Mouse (Mus musculus) Patski (cell line): ENCODE results near the gene Olfr994. TPM values are rescaled to one million over a fixed set of nuclear protein-coding genes. Genes with fewer than 3 reads are reported as not detected.

Experiments used
- ATAC-seq: fragments of 100-300 bp; one replicate; pipeline ENCODE4 v1.8.0; 2021
- CTCF ChIA-PET: fragments of 350-600 bp; sonication (Branson Sonifier 250); formaldehyde crosslinking; loops from one replicate; lab custom pipeline; 2022; ENCODE audit warnings: inconsistent platforms; lab: Charles Lee
- POLR2A ChIA-PET: fragments of 350-600 bp; sonication (Branson Sonifier 250); formaldehyde crosslinking; loops from one replicate; lab custom pipeline; 2022; ENCODE audit warnings: antibody characterized with exemption, inconsistent platforms; lab: Charles Lee
- DNase-seq: peaks from one replicate; pipeline ENCODE4 v3.0.0-alpha.2; 2011; ENCODE audit warnings: low read depth, low spot score
- H3K27me3 ChIP-seq: fragments of 371-371 bp; one replicate; pipeline ENCODE4 v1.5.1; 2021
- CTCF ChIP-seq: fragments of 100-300 bp; IDR thresholded peaks from one replicate; pipeline ENCODE4 v1.5.1; 2021
- in situ Hi-C: fragments of 300-500 bp; cut with MboI; formaldehyde crosslinking; loops from 3 replicates; pipeline ENCODE4 v1.11.1; 2018; ENCODE audit warnings: low pct_unique_long_range_greater_than_20kb, mixed read lengths
- polyA plus RNA-seq: library from polyadenylated mRNA; unstranded; gene quantifications from one replicate; pipeline ENCODE4 v1.2.3, GENCODE M21; 2021

Gene Olfr994
- polyA plus RNA-seq = not detected

- ChIA-PET CTCF (no interaction called here), POLR2A (interaction anchor here (0.8 kb wide), 1 partner anchor 27 kb away, joined by 3 read pairs; the partner anchor contains the start of gene Olfr992)
- DNase-seq (no peak), ATAC-seq (no peak)
- no peaks in the 10 kb centered on the region for H3K27me3 ChIP-seq
- no peak for TF ChIP-seq CTCF
- in situ Hi-C loops = no loop called here
These were observed at the start of gene Olfr994 for GRCm38 (mm10) chr2:85436351-85436750. Gene Olfr994, minus strand, starts transcription at chr2:85436451.

- ChIA-PET POLR2A (no interaction called here), CTCF (no interaction called here)
- ATAC-seq (no peak), DNase-seq (no peak)
- in situ Hi-C loops = no loop called here
- no peak for TF ChIP-seq CTCF
- no peaks in the 10 kb centered on the region for H3K27me3 ChIP-seq
These were observed 30.6 kb upstream of the Olfr994 start for GRCm38 (mm10) chr2:85466801-85467325.

GRCm38 (mm10) chr2:85443539-85443938 lies 7.3 kb upstream of the Olfr994 start, which contains the start of gene Olfr995:
Gene Olfr995, minus strand, starts transcription at chr2:85443639.
- no peak for DNase-seq
- no peak for ATAC-seq
- POLR2A ChIA-PET = no interaction called here
- no peak for TF ChIP-seq CTCF
- CTCF ChIA-PET = no interaction called here
- in situ Hi-C loops = no loop called here
- no peaks in the 10 kb centered on the region for H3K27me3 ChIP-seq

GRCm38 (mm10) chr2:85442546-85442945 lies 6.3 kb upstream of the Olfr994 start:
- ATAC-seq (no peak), DNase-seq (no peak)
- ChIA-PET CTCF (no interaction called here), POLR2A (no interaction called here)
- no peaks in the 10 kb centered on the region for H3K27me3 ChIP-seq
- TF ChIP-seq CTCF = no peak
- in situ Hi-C loops = no loop called here

- ChIA-PET POLR2A (no interaction called here), CTCF (no interaction called here)
- no peak for TF ChIP-seq CTCF
- DNase-seq (no peak), ATAC-seq (no peak)
- H3K27me3 ChIP-seq = no peaks in the 10 kb centered on the region
- in situ Hi-C loops = no loop called here
These were observed 10.4 kb downstream of the Olfr994 start for GRCm38 (mm10) chr2:85425893-85426292.

DNA sequence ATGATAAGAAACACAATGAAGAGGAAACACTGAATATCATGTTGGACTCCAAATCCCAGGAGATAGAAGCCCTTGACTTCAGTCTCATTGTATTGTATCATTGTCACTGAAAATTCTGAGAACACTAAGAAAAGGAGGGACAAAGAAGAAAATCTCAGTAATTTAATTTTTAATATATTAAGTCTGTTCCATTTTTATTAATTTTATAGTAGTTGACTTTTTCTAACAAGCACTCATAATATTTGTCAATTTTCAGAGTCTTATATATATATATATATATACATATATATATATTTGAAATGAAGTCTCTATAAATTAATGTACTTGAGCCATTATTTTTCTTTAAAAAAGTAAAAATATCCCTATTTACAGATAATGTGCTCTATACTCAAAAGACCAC lies 21.5 kb downstream of the Olfr994 start, which contains the start of gene Olfr993:
Gene Olfr993 (minus strand): TSS at position 101 of the 400 bp plus-strand sequence.
- in situ Hi-C loops = no loop called here
- DNase-seq (no peak), ATAC-seq (no peak)
- H3K27me3 ChIP-seq = peaks cover 4% of the 10 kb centered on the region
- POLR2A ChIA-PET = no interaction called here
- CTCF ChIA-PET = no interaction called here
- no peak for TF ChIP-seq CTCF

DNA sequence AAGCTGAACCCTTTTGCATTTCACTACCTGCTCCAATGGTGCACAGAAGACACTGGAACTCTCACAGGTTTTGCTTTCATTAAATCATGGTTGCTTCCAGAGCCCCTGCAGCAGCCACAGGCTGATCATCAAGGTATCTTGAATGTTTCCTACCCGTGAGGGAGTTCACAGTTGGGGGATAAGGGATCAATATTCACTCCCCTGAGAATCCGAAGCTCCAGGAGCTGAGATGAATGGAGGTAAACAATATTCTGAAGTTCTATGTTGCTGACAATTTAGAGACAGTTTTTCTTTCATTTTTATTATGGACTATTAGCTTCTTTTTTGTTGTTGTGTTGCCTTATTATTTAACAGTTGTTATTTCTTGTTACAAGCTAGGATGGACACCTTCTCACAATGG lies 26.9 kb downstream of the Olfr994 start, which contains the start of gene Olfr992:
Gene Olfr992 (minus strand): TSS at position 101 of the 400 bp plus-strand sequence.
- in situ Hi-C loops = no loop called here
- CTCF ChIA-PET = no interaction called here
- TF ChIP-seq CTCF = no peak
- DNase-seq (no peak), ATAC-seq (no peak)
- POLR2A ChIA-PET = interaction anchor here (0.5 kb wide), 1 partner anchor 27 kb away, joined by 3 read pairs; no protein-coding TSS in a partner anchor
- peaks cover 9% of the 10 kb centered on the region for H3K27me3 ChIP-seq

Other genes starting within 250 kb of the Olfr994 start
- gene Lrrc55, start 239.3 kb downstream of the Olfr994 start, polyA plus RNA-seq = 0.03 TPM
- not detected for gene Olfr987, start 97.1 kb downstream of the Olfr994 start, polyA plus RNA-seq
- gene Olfr988, start 73.2 kb downstream of the Olfr994 start, polyA plus RNA-seq = not detected
- not detected for gene Olfr992, start 27.0 kb downstream of the Olfr994 start, polyA plus RNA-seq
- gene Olfr993, start 21.6 kb downstream of the Olfr994 start, polyA plus RNA-seq = not detected
- gene Olfr995, start 7.2 kb upstream of the Olfr994 start, polyA plus RNA-seq = not detected
- not detected for gene 4833423E24Rik, start 82.6 kb upstream of the Olfr994 start, polyA plus RNA-seq
- gene Olfr996, start 142.8 kb upstream of the Olfr994 start, polyA plus RNA-seq = not detected
- not detected for gene Olfr998, start 152.5 kb upstream of the Olfr994 start, polyA plus RNA-seq
- not detected for gene Olfr1000, start 175.5 kb upstream of the Olfr994 start, polyA plus RNA-seq
- not detected for gene Olfr1002, start 214.3 kb upstream of the Olfr994 start, polyA plus RNA-seq
- gene Olfr154, start 228.0 kb upstream of the Olfr994 start, polyA plus RNA-seq = not detected
- gene Olfr1006, start 242.3 kb upstream of the Olfr994 start, polyA plus RNA-seq = not detected